Comparison of ENCODE assay signal across 8 mouse cellular contexts in the genomic region with DNA sequence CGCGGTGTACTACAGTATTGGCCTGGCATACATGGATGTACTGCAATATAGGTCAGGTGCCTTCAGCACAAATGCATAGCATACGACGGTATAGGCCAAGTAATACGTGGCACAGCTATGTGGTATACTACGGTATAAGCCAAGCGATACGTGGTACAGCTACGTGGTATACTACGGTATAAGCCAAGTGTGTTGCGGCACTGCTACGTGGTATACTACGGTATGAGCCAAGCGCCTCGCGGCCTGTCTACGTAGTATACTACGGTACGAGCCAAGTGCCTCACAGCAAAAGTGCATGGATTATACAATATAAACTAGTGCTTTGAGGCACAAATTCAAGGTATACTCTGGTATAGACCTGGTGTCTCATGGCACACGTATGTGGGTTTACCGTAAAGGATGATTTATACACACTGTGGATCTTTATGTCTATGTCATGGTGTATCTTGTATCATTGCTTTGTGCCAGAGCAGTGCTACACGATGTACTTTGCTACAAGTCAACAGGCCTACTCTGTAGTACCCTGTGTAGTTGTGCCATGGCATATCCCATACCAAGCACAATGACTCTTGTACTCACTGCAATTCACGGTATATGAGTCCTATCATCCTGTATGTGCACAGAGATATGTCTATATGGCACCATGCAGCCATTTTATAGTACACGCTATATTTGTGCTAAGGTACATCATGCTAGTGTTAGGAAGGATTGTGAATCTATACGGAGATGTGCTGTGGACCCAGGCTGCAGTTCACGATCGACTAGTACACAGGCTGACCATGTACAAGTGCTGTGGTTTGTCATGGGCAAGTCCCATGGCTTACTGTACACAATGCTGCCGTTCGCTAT.
DNase-seq lines count a peak whose midpoint lies in the region; ATAC-seq lines count a peak whose summit lies in the region.

No protein-coding gene starts in this region.

- H3K4me1 ChIP-seq in heart, embryonic 12.5 days (replicated peaks) = peaks cover 15% of the 10 kb centered on the region
- H3K4me1 ChIP-seq in embryonic facial prominence, embryonic 10.5 days = peaks cover 71% of the 10 kb centered on the region
- peaks cover 21% of the 10 kb centered on the region for H3K4me1 ChIP-seq in intestine, embryonic 15.5 days (replicated peaks)
- no peaks in the 10 kb centered on the region for H3K4me1 ChIP-seq in midbrain, embryonic 15.5 days

- peak overlapping the region; percentile 40 for H3K4me3 ChIP-seq in heart, embryonic 12.5 days
- peak overlapping the region; percentile 51 for H3K4me3 ChIP-seq in embryonic facial prominence, embryonic 10.5 days
- peak overlapping the region; percentile 18 for H3K4me3 ChIP-seq in intestine, embryonic 15.5 days (replicated peaks)
- peak overlapping the region; percentile 24 for H3K4me3 ChIP-seq in midbrain, embryonic 15.5 days

- no peak overlapping the region for H3K27ac ChIP-seq in heart, embryonic 12.5 days (ENCODE audit: poor library complexity, severe bottlenecking)
- peak overlapping the region; percentile 67 for H3K27ac ChIP-seq in embryonic facial prominence, embryonic 10.5 days (replicated peaks)
- H3K27ac ChIP-seq in intestine, embryonic 15.5 days = no peak overlapping the region
- H3K27ac ChIP-seq in midbrain, embryonic 15.5 days = no peak overlapping the region

- no peak overlapping the region for H3K9ac ChIP-seq in heart, embryonic 12.5 days
- 0 out of 2 replicates have a peak overlapping the region, but pooled peaks have one; percentile 1 for H3K9ac ChIP-seq in intestine, embryonic 15.5 days
- H3K9ac ChIP-seq in midbrain, embryonic 15.5 days = no peak overlapping the region

- WGBS in heart, embryonic 12.5 days = 56% methylated on average over 29 of the region's 29 CpGs
- WGBS in embryonic facial prominence, embryonic 10.5 days = 57% methylated on average over 29 of the region's 29 CpGs
- 62% methylated on average over 29 of the region's 29 CpGs for WGBS in intestine, embryonic 15.5 days
- 60% methylated on average over 29 of the region's 29 CpGs for WGBS in midbrain, embryonic 15.5 days

- no peak; the same call in 1 of the 2 replicates for ATAC-seq in heart, embryonic 12.5 days (ENCODE audit: insufficient number of reproducible peaks, low FRiP score)
- ATAC-seq in intestine, embryonic 15.5 days = peak; percentile 59
- ATAC-seq in midbrain, embryonic 15.5 days (replicated peaks) = 0 out of 2 replicates have a peak, but pooled peaks have one; percentile 17
- ATAC-seq in megakaryocyte progenitor cell, adult 5-6 weeks (replicated peaks; ENCODE audit: poor library complexity) = no peak
- no peak for ATAC-seq in cerebellum, adult (ENCODE audit: insufficient number of reproducible peaks, low FRiP score, low TSS enrichment)

- DNase-seq in heart, postnatal 25 days (ENCODE audit: low spot score) = no peak
- peak; percentile 67 for DNase-seq in embryonic facial prominence, embryonic 10.5 days (ENCODE audit: low spot score)
- DNase-seq in B cell, adult 2 months = no peak

- H3K27me3 ChIP-seq in heart, embryonic 12.5 days (replicated peaks) = 0 out of 2 replicates have a peak, but pooled peaks cover 4% of the 10 kb centered on the region
- H3K27me3 ChIP-seq in embryonic facial prominence, embryonic 10.5 days (replicated peaks; ENCODE audit: low read depth, poor library complexity, severe bottlenecking) = peaks cover 7% of the 10 kb centered on the region; the same call in 1 of the 2 replicates
- no peaks in the 10 kb centered on the region for H3K27me3 ChIP-seq in intestine, embryonic 15.5 days (replicated peaks)
- no peaks in the 10 kb centered on the region for H3K27me3 ChIP-seq in midbrain, embryonic 15.5 days (replicated peaks)

- H3K36me3 ChIP-seq in heart, embryonic 12.5 days = no peaks in the 10 kb centered on the region
- peaks cover 12% of the 10 kb centered on the region; the same call in 1 of the 2 replicates for H3K36me3 ChIP-seq in embryonic facial prominence, embryonic 10.5 days (replicated peaks)
- no peaks in the 10 kb centered on the region for H3K36me3 ChIP-seq in intestine, embryonic 15.5 days
- no peaks in the 10 kb centered on the region for H3K36me3 ChIP-seq in midbrain, embryonic 15.5 days (replicated peaks)

- intact Hi-C loops in heart, postnatal 25 days (cut with DNase I) = no loop called here

- H3K4me2 ChIP-seq in heart, embryonic 12.5 days = peak overlapping the region; percentile 63
- H3K4me2 ChIP-seq in intestine, embryonic 15.5 days (replicated peaks) = peak overlapping the region; percentile 56
- peak overlapping the region; percentile 48 for H3K4me2 ChIP-seq in midbrain, embryonic 15.5 days

- H3K9me3 ChIP-seq in heart, embryonic 12.5 days (replicated peaks) = peaks cover 56% of the 10 kb centered on the region
- H3K9me3 ChIP-seq in embryonic facial prominence, embryonic 10.5 days = peaks cover 55% of the 10 kb centered on the region
- no peaks in the 10 kb centered on the region for H3K9me3 ChIP-seq in intestine, embryonic 15.5 days
- H3K9me3 ChIP-seq in midbrain, embryonic 15.5 days = peaks cover 6% of the 10 kb centered on the region; the same call in 1 of the 2 replicates

Comparison
In these comparisons a context has a peak if more than half of its experiments do, and no peak if none do; other contexts are left out.
1. ATAC-seq: peak in intestine, embryonic 15.5 days (single experiment) and midbrain, embryonic 15.5 days (single experiment); none in heart, embryonic 12.5 days (single experiment), megakaryocyte progenitor cell, adult 5-6 weeks (single experiment) and cerebellum, adult (single experiment).
2. Peak in every context shown above with its lines, with median percentiles within 50 percentile points of each other: H3K4me2 ChIP-seq and H3K4me3 ChIP-seq.